Mouse (Mus musculus) heart, embryonic 13.5 days (tissue): ENCODE results near the gene Ank. TPM values are rescaled to one million over a fixed set of nuclear protein-coding genes. Genes with fewer than 3 reads are reported as not detected.

Experiments
- ATAC-seq: fragments of 200-750 bp; cut with Nextera tagmentation; 2 replicates; pipeline ENCODE4 v1.8.0; 2017; ENCODE audit warnings: moderate TSS enrichment; ENCODE audit not compliant: insufficient number of reproducible peaks, low FRiP score, low TSS enrichment; ENCODE audit errors: extremely low read depth
- H3K27ac ChIP-seq: fragments of 300-500 bp; sonication (generic); replicated peaks from 2 replicates; pipeline ENCODE4 v1.5.1; 2015; ENCODE audit warnings: moderate library complexity, mild to moderate bottlenecking, inconsistent platforms
- H3K27me3 ChIP-seq: fragments of 300-500 bp; sonication (generic); replicated peaks from 2 replicates; pipeline ENCODE4 v1.6.1; 2015; ENCODE audit warnings: mild to moderate bottlenecking, inconsistent platforms
- H3K36me3 ChIP-seq: fragments of 300-500 bp; sonication (generic); 2 replicates; pipeline ENCODE4 v1.6.1; 2015; ENCODE audit warnings: mild to moderate bottlenecking, inconsistent platforms
- H3K4me1 ChIP-seq: fragments of 300-500 bp; sonication (generic); 2 replicates; pipeline ENCODE4 v1.6.1; 2015; ENCODE audit warnings: inconsistent platforms
- H3K4me2 ChIP-seq: fragments of 300-500 bp; sonication (generic); 2 replicates; pipeline ENCODE4 v1.6.1; 2015; ENCODE audit warnings: inconsistent platforms, mild to moderate bottlenecking, moderate library complexity
- H3K4me3 ChIP-seq: fragments of 300-500 bp; sonication (generic); 2 replicates; pipeline ENCODE4 v1.5.1; 2015; ENCODE audit warnings: moderate library complexity, mild to moderate bottlenecking, inconsistent platforms
- H3K9ac ChIP-seq: fragments of 300-500 bp; sonication (generic); 2 replicates; pipeline ENCODE4 v1.6.1; 2015; ENCODE audit warnings: inconsistent platforms, mild to moderate bottlenecking, moderate library complexity
- H3K9me3 ChIP-seq: fragments of 300-500 bp; sonication (generic); 2 replicates; pipeline ENCODE4 v1.6.1; 2016; ENCODE audit warnings: inconsistent platforms
- WGBS: fragments of 180-500 bp; shearing (Covaris S2); methylation state at CpG from one replicate; pipeline ENCODE4 v1.1.7; 2015; ENCODE audit warnings: mixed read lengths; 5-methylcytosine and 5-hydroxymethylcytosine counted together
- polyA plus RNA-seq: library from polyadenylated mRNA; unstranded; fragments of >200 nt; fragmentation: Nextera tagmentation; extraction: Ambion mirVana; gene quantifications from 2 replicates; pipeline ENCODE4 v1.2.1, GENCODE M21; 2015

The Ank gene
- polyA plus RNA-seq, 1 experiment from 2014 or later, result 9.1 TPM

DNA sequence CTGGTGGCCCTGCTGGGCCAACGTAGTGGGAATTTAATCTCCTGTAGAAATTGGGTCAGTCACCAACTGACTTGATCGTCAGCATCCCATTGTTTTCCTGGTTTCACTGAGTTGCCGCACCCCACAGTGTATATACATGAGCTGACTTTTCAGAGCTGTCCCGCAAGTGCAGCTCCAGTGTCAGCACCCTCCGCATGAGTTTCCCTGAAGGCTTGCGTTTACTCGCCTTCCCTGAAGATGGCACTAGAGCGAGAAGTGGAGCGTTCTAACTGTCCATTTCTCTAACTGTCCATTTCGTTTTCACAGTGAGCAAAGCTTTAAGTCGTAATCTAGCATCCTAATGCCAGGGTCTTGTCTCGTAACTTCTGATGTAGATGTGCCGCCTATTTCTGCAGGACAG, 127.2 kb downstream of the Ank start:
- Histone ChIP-seq H3K27me3 (no peaks in the 10 kb centered on the region), H3K9ac (no peak overlapping the region), H3K9me3 (no peaks in the 10 kb centered on the region), H3K4me1 (peaks cover 35% of the 10 kb centered on the region), H3K36me3 (peaks cover 70% of the 10 kb centered on the region), H3K4me2 (no peak overlapping the region), H3K27ac (no peak overlapping the region), H3K4me3 (no peak overlapping the region)
- ATAC-seq, result no peak
- WGBS, result 86% methylated on average over 13 of the region's 13 CpGs

DNA sequence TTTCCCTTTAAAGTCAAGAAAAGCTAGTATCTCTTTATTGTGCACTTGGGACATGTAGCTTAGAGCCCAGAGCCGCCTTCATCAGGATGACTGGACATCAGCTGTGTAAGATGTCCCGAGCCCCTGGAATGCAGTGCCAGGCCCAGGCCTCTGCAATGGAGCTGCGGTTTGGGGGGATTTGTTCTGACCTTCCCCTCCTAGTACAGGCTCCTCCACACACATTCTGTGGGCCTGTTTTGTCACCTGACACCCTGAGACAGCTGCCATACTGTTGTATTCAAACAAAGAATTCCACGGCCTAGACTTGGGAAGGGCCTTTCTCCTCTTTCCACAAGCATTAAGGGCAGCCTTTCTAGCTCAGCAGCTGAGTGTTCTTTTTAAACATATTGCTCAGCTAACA, 128.5 kb downstream of the Ank start:
- Histone ChIP-seq H3K27me3 (no peaks in the 10 kb centered on the region), H3K9ac (no peak overlapping the region), H3K4me3 (no peak overlapping the region), H3K36me3 (peaks cover 78% of the 10 kb centered on the region), H3K4me2 (no peak overlapping the region), H3K27ac (peak overlapping the region; percentile 77), H3K4me1 (peaks cover 27% of the 10 kb centered on the region), H3K9me3 (no peaks in the 10 kb centered on the region)
- WGBS, result 45% methylated on average over 4 of the region's 4 CpGs
- ATAC-seq, result no peak

DNA sequence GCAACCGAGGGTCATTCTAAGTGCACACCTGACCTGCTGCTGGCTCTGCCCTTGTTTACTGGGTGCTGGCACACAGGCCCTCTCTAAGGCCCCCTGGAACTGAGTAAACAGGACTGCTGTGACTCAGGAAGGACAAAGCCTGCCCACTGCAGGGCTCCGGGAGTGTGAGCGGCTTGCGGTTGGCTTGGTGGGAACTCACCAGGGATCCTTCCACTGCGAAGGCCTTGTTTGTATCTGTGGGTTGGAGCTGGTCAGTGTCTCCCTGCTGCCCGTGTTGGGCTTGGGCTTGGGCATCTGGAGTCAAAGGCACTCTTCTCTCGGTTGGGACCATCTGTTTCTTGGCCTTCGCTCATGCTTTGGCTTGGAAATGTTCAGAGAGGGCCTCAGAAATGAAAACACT, 129.1 kb downstream of the Ank start:
- no peaks in the 10 kb centered on the region for H3K9me3 ChIP-seq
- no peak for ATAC-seq
- H3K36me3 ChIP-seq, result peaks cover 78% of the 10 kb centered on the region
- peak overlapping the region; percentile 77 for H3K27ac ChIP-seq
- H3K9ac ChIP-seq, result 0 out of 2 replicates have a peak overlapping the region, but pooled peaks have one; percentile 12
- peaks cover 27% of the 10 kb centered on the region for H3K4me1 ChIP-seq
- H3K4me3 ChIP-seq, result no peak overlapping the region
- no peaks in the 10 kb centered on the region for H3K27me3 ChIP-seq
- WGBS, result 58% methylated on average over 8 of the region's 8 CpGs
- no peak overlapping the region for H3K4me2 ChIP-seq

DNA sequence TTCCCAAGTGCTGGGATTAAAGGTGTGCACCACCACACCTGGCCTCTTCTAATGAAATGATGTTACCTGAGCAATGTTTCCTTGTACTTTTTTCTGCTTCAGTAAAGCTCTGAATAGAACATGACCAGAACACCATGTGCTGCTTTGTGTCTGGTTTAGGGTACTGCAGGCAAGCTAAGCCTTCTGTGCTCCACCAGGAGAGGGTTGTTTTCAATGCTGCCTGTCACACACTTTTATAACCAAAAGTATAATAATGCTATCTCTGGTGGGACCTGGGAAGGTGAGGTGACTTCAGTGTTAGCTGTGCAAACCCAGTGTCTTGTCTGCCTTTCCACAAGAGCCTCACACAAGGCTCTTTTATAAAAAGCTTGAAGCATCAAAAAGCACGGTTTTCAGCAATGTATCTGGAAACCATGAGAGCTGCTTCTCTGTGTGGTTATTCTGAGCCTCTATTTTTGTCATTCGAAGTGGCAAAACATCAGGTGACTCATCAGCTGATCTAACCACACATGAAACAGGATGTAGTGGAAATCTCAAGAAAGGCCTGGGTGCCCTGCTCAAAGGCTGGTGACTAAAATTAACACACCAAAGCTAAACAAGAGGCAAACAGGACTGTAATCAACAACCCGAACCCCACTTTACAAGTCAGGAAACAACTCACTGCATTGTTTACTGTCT, 130.1 kb downstream of the Ank start:
- Histone ChIP-seq H3K27ac (peak overlapping the region; percentile 77), H3K36me3 (peaks cover 75% of the 10 kb centered on the region), H3K4me2 (no peak overlapping the region), H3K4me1 (peaks cover 28% of the 10 kb centered on the region), H3K27me3 (no peaks in the 10 kb centered on the region), H3K9me3 (no peaks in the 10 kb centered on the region), H3K9ac (0 out of 2 replicates have a peak overlapping the region, but pooled peaks have one; percentile 24), H3K4me3 (no peak overlapping the region)
- WGBS, result 40% methylated on average over 3 of the region's 3 CpGs
- no peak for ATAC-seq

DNA sequence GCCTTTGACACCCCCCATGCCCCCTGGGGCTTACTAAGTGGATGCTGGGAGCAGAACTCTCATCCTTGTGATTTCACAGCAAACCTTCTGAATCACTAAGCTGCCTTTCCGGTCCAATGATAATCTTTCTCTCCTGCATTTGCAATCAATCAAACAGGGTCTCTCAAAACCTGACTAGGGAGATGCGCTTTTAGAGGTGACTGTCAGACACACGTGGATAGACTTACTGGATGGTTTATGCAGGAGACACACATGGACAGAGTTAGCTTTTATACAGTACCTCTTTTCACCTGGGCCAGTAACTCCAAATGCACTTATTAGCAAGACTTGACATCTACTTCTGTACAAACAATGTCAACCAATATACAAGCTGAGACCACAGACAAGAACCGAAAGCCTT, 131.0 kb downstream of the Ank start:
- Histone ChIP-seq H3K4me3 (no peak overlapping the region), H3K27me3 (no peaks in the 10 kb centered on the region), H3K27ac (0 out of 2 replicates have a peak overlapping the region, but pooled peaks have one; percentile 77), H3K4me1 (peaks cover 30% of the 10 kb centered on the region), H3K36me3 (peaks cover 71% of the 10 kb centered on the region), H3K9me3 (no peaks in the 10 kb centered on the region), H3K4me2 (no peak overlapping the region), H3K9ac (no peak overlapping the region)
- ATAC-seq, result no peak
- WGBS, result 79% methylated on average over 4 of the region's 4 CpGs

DNA sequence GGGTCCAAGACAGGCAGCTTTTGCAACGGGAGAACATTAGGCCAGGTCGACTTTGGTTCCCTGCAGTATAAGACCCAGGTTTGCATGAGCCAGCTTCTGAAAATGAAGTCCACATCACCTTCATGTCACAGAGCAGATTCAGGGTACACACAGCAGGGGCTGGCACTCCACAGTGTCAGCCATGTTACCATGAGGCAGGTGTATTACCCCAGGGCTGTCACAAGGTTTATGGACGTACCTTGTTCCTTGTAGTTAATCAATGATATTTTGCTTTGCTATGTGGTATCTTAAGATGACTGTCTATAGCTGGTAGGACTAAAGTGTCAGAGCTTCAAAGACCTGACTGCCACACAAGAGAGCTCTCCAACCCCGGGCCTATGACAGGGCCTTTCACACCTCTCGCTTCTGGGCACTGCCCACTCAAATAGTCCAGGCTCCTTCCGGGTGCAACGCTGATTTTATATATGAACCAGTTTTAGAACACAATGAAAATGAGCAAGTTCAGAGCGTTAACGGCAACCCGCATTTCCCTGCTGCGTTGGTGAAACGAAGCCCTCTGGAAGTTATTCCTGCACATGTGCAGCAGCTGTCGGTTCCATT, 132.4 kb downstream of the Ank start:
- no peak overlapping the region for H3K4me2 ChIP-seq
- no peaks in the 10 kb centered on the region for H3K27me3 ChIP-seq
- WGBS, result 89% methylated on average over 13 of the region's 13 CpGs
- no peak overlapping the region for H3K4me3 ChIP-seq
- peaks cover 67% of the 10 kb centered on the region for H3K36me3 ChIP-seq
- no peak overlapping the region for H3K9ac ChIP-seq
- no peak for ATAC-seq
- H3K9me3 ChIP-seq, result no peaks in the 10 kb centered on the region
- peaks cover 35% of the 10 kb centered on the region for H3K4me1 ChIP-seq
- H3K27ac ChIP-seq, result no peak overlapping the region

DNA sequence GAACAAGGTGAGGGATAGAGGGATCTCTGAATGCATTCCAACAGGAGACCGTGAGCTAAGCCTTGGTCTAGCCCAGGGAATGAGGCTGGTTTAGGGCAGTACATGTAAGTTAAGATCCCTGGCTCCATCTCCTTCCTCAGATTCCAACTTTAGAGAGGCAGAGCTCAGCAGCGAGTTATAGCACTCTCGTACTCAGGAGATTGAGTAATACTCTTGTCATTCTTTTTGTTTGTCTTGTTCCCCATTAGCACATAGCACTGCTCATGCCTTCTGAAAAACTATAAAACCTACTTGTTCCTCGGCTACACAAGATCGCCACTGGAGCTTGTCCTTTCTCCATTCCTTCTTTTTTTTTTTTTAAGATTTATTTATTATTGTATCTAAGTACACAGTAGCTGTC, 134.0 kb downstream of the Ank start:
- peaks cover 35% of the 10 kb centered on the region for H3K4me1 ChIP-seq
- H3K36me3 ChIP-seq, result peaks cover 70% of the 10 kb centered on the region
- no peak overlapping the region for H3K27ac ChIP-seq
- H3K4me3 ChIP-seq, result no peak overlapping the region
- no peaks in the 10 kb centered on the region for H3K27me3 ChIP-seq
- H3K4me2 ChIP-seq, result no peak overlapping the region
- ATAC-seq, result no peak
- WGBS, result 83% methylated on average over 5 of the region's 5 CpGs
- H3K9ac ChIP-seq, result no peak overlapping the region
- no peaks in the 10 kb centered on the region for H3K9me3 ChIP-seq

DNA sequence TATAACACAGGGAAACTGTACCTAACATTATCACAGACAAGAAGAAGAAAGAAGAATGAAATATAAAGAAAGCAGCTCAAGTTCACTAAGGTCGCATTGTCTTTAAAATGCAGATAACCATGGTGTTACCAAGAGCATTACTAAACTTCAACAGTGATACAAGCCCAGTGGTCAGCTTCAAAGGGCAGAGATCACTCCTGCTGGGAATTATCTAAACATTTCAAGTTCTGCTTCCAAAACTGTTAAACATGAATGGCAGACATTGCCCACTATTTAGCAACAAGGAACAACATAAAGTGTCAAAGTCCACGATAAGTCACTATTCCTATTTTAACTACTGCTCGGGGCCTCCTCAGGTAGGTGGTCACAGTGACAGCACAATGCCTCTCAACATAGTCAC, 138.1 kb downstream of the Ank start:
- no peak for ATAC-seq

DNA sequence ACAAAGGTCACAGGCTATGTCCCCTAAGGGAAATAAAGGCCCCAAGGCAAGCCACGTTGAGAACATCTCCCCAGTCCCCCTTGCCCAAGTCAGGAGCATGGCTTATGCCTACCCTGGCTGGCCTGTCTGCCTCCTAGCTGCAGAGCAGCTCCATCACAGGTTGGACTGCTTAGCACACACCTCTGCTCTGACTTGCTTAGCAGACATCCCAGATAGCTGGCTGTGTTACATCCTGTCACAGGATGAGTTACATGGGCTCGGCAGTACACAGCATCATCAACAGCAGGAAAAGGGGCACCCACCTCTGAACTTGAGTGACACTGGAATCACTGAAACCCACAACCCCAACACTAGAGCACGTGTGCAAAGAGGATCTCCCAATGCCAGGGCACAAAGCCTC, 138.8 kb downstream of the Ank start:
- Histone ChIP-seq H3K27me3 (no peaks in the 10 kb centered on the region), H3K9ac (no peak overlapping the region), H3K27ac (no peak overlapping the region), H3K4me2 (no peak overlapping the region), H3K4me3 (no peak overlapping the region), H3K9me3 (no peaks in the 10 kb centered on the region), H3K36me3 (peaks cover 85% of the 10 kb centered on the region), H3K4me1 (peaks cover 15% of the 10 kb centered on the region; the same call in 1 of the 2 replicates)
- no peak; the same call in 1 of the 2 replicates for ATAC-seq
- 79% methylated on average over 3 of the region's 3 CpGs for WGBS

More for the DNA sequence above, 138.1 kb downstream of the Ank start:
- no peak overlapping the region for H3K27ac ChIP-seq
- H3K9me3 ChIP-seq, result no peaks in the 10 kb centered on the region
- H3K4me3 ChIP-seq, result no peak overlapping the region
- H3K4me1 ChIP-seq, result peaks cover 15% of the 10 kb centered on the region; the same call in 1 of the 2 replicates
- WGBS, result 89% methylated on average over 3 of the region's 3 CpGs
- H3K9ac ChIP-seq, result no peak overlapping the region
- H3K4me2 ChIP-seq, result no peak overlapping the region
- no peaks in the 10 kb centered on the region for H3K27me3 ChIP-seq
- peaks cover 87% of the 10 kb centered on the region for H3K36me3 ChIP-seq

DNA sequence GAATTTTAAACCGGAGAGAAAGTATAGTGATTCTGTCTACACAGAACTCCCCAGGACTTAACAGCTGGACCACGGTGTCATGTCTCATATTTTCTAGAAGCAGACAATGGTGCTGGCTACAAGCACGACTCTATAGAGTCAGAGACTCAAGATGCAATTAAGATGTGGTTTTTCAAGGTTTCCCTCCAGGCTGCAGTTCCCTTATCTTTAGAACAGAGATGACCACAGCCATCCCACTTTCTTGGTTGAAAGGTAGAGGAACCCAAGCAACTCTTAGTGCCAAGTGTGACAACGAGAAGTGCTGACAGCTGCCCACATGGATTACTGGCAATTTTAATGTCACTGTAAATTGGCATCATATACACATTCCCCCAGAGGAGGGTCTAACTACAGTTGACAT, 143.1 kb downstream of the Ank start:
- H3K36me3 ChIP-seq, result peaks cover 81% of the 10 kb centered on the region
- H3K9me3 ChIP-seq, result no peaks in the 10 kb centered on the region
- no peak overlapping the region for H3K4me2 ChIP-seq
- H3K27ac ChIP-seq, result no peak overlapping the region
- peaks cover under 1% of the 10 kb centered on the region; the same call in 1 of the 2 replicates for H3K4me1 ChIP-seq
- ATAC-seq, result no peak
- no peak overlapping the region for H3K9ac ChIP-seq
- no peak overlapping the region for H3K4me3 ChIP-seq
- WGBS, result 77% methylated on average over 4 of the region's 4 CpGs
- no peaks in the 10 kb centered on the region for H3K27me3 ChIP-seq

DNA sequence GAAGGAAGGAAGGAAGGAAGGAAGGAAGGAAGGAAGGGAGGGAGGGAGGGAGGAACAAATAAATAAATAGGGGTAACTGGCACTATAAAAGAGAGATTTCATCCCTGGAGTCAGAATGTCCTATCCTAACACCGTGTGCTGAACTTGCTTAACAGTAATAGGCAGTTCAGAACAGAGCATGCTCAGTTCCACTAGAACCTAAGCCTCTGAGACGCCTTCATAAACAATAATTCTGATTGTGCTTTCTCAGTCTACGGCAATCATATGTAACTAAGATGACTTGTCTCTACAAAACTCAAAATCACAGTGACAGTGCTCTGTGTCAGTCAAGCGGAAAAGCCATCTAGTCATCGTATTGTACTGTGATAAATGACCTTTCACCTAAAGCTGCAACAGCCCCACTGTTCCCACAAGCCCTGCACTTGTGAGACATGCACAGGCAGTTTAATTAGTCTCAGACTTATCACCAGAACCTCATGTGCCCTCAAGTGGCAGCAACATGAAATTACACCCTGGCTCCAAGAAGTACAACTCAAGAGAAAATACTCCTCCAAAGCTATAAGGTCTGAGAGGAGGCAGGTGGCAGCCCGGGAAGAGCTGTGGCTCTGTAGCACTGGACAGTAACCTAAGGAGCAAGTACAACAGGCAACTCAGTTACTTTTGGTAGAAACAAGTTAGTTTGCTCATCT, 146.2 kb downstream of the Ank start:
- Histone ChIP-seq H3K9me3 (no peaks in the 10 kb centered on the region), H3K4me2 (no peak overlapping the region), H3K27ac (no peak overlapping the region), H3K9ac (no peak overlapping the region), H3K27me3 (no peaks in the 10 kb centered on the region), H3K4me3 (no peak overlapping the region), H3K36me3 (peaks cover 77% of the 10 kb centered on the region), H3K4me1 (peaks cover 8% of the 10 kb centered on the region; the same call in 1 of the 2 replicates)
- no peak for ATAC-seq
- 52% methylated on average over 6 of the region's 6 CpGs for WGBS
